Mouse (Mus musculus): ENCODE measurements around the gene Mapk8.
"Not testable (repeated sequence)": the region's sequence is repeated elsewhere in the genome, so short reads cannot be mapped to it uniquely, and the experiment has no call there.

Gene Mapk8

DNA sequence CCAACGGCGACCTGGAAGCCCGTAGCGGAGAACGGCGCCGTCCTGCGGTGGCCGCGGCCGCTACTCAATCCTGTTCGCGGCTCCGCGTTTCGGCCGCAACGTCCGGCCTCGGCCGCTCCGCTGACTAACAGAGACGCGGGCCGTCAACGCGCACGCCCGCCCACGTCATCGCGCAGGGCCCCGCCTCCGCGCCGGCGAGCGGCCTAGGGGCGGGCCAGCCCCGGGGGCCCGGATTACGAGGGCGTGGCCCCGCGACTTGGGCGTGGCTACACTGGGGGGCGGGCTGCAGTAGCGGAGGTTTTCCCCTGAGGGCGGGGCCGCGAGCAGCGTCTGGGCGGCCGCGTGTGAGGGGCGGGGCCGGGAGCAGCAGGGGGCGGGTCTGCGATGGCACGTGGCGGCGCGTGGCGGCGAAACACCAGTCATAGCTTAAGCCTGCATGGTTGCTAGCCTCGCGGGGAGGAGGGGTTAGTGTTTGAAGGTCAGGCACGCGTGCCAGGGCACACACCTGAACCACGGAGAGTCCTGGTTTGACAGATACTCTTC, at the start of gene Mapk8:
TSS of gene Mapk8 (minus strand) at position 132 of the 543 bp plus-strand sequence.
- DNase-seq (ENCODE audit: inconsistent ontology term), result peak; percentile 98

DNA sequence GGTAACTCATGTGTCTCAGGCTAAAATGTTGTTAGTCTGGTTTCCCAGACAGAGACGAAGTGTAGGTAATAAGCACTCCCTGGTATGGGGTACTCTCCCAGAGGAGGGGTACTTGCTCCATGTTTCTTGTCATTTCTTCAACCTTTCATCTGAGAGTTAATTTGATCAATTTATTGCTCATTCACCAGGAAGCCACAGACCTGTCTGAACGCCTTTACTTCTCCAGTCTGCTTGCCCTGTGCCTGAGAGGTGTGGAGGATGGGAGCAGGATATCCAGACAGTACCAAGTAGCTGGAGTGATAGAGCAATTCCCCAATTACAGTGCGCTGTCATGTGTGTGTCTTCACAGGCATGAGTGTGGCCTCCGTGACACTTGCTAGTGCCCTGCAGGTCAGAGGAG, 48.3 kb upstream of the Mapk8 start:
- no peak for DNase-seq (ENCODE audit: inconsistent ontology term)

DNA sequence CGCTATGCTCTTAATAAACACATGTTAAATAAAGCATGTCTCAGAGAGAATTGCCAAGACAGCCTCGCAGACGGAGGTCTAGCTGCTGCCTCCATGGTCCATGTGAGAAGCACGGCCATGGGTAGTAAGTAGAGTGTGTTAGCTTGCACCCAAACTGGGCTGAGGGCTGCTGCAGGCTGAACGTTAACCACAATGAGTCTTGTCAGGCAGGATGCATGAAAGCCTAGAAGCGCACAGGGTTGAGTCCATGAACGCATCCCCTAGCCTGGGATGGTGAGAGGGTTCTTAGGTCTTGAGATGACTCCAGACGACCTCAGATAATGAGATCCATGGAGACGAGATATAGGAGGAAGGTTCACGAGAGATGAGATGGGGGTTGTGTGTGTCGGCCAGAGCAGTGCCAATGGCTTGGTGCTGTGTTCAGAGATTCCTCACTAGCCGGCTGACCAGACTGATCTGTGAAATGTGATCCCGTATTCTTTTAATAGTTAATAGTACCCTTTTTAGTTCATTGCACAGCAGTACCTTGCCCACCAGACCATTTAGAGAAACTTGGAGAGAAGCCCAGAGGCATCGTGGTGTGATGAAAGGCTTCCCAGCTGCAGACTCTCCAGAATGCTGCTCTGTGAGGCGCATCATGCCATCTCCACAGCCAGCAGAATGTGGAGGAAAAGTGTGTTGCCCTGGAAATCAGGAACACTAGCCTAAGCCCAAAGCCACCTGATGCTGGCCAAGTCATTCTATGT, 41.0 kb upstream of the Mapk8 start:
- DNase-seq (ENCODE audit: inconsistent ontology term), result peak; percentile 65

DNA sequence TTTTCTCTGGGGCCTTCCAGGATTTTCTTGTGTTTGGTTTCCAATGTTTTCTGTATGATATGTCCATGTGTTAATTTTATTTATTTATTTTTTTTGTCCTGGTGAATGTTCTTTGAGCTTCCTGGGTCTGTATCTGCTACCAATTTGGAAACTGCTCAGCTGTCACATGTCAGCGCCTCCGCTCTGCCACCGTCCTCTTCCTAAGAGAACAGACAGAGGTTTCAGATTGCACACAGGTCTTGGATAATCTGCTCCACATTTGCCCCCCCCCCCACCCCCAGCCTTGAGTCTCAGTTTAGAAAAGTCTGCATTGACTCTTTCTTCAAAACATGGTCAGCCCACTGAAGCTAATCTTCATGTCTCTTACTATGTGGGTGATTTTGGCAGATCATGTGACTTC, 35.0 kb upstream of the Mapk8 start:
- no peak for DNase-seq (ENCODE audit: inconsistent ontology term)

DNA sequence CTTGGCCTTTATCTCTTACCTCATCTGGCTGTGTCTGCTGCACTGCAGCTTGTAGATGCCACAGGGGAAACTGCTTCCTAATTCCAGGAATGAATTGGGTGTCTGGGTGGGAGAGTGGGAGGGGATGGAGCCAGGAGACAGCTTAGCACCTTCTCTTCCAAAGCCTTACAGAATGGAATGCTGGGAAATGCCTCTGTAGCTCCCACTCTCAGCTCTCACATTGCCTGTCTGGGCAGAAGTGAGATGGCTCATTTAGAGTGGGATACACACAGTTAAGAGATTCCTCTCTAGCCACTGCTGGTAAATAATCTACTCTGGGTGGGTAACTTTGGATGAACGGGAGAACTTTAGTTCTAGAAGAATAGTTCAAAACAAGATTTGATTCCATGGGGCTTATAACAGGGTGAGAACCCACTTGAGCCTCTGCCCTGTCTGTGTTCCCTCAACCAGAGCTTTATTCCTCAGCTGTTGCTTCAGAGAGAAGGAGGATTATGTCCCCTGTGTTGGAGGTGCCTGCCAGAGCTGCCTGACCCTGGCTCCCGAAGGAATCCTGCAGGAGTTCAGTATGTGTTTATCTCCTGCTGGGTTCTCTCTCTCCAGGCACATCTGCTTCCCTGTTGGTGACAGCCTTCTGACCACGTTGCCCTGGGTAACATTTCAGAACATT, 29.3 kb upstream of the Mapk8 start:
- no peak for DNase-seq (ENCODE audit: inconsistent ontology term)

DNA sequence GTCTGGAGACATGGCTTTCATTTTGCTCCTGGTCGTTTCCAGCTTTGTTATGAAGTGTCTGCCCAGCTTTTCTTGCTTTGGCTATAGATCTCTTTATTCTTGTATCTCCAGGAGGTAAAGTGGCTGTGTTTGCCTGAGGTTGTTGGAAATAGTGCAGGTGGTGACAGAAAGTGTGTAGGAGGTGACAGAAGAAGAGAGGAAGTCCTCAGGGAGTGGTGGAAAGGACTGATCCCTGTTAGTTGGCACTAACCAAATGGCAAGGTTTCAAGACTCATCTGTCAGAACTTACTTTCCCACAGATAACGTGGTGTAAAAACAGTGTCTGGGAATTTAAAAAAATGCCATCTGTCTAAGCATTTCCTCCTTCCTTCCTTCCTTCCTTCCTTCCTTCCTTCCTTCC, 27.5 kb upstream of the Mapk8 start:
- no peak for DNase-seq (ENCODE audit: inconsistent ontology term)

DNA sequence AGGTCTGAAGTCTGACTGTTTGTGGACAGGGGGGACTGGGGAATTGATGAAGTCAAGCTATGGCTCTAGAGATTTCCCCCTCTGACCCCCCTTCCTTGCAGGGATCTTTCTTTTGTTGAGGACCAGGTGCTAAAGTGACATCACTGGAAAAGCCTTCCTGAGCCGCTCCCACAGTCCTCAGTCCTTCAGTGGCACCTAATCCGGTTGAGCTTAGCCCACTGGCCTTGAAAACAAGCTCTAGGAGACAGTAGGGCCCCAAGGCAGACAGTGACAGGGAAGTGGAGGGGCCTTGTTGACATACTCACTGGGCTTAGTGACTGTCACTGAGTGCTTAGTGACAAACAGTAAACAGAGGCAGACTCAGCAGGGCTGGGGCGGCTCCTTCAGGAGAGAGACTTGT, 24.4 kb upstream of the Mapk8 start, which contains the start of gene Frmpd2:
TSS of gene Frmpd2 (plus strand) at position 366 of the 400 bp plus-strand sequence.
- DNase-seq (ENCODE audit: inconsistent ontology term), result no peak

DNA sequence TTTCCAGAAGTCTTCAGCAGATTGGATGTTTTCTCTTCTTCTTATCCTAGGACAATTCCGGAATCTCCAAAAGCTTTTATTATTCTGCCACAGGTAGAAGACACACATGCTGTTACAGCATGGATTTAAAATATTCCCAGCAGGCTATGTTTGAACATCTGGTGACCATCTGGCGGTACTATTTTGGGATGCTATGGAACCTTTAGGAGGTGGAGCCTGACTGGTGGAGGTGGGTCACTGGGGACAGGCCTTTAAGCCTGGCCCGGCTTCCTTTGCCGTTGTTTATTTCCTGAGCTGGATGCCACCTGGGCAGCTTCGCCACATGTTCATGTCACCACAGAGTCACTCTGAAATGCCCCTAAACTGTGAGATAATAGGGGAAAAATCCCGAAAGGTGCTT, 20.8 kb upstream of the Mapk8 start:
- DNase-seq (ENCODE audit: inconsistent ontology term), result no peak

DNA sequence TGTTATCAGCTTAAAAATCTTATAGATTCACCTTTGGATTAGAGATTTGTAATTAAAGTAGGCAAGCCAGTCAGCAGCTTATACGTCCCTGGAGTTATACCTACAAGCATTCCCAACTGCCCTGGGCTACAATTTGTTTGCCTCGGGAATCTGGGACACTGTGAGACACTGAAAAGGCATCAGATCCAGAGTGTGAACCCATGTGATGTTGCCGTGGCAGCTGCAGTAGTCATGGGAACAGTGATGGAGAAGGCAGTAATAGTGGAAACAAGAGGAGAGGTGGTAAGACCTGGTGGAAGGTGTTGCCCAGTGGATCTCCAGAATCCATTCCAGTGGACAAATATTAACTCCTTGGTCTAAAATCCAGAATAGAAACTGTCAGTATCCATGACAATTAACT, 16.7 kb upstream of the Mapk8 start:
- no peak for DNase-seq (ENCODE audit: inconsistent ontology term)

DNA sequence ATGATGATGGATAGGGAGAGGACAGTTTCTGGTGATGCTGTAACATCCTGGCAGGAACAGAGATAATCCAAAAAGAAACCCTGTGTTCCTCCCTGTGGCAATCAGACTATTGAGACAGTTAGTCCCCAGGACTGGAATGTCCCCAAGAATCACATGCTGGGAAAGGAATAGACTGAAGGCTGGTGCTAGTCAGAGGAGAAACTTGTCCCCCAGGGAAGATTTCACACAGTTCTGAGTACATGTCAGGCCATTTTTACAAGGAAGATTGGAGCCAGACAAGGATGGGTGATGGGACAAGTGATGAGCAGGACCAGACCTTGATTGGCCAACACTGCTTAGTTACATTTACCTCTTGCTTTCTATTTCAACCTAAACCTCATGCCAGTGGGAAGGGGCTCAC, 3.4 kb upstream of the Mapk8 start:
- no peak for DNase-seq (ENCODE audit: inconsistent ontology term)

DNA sequence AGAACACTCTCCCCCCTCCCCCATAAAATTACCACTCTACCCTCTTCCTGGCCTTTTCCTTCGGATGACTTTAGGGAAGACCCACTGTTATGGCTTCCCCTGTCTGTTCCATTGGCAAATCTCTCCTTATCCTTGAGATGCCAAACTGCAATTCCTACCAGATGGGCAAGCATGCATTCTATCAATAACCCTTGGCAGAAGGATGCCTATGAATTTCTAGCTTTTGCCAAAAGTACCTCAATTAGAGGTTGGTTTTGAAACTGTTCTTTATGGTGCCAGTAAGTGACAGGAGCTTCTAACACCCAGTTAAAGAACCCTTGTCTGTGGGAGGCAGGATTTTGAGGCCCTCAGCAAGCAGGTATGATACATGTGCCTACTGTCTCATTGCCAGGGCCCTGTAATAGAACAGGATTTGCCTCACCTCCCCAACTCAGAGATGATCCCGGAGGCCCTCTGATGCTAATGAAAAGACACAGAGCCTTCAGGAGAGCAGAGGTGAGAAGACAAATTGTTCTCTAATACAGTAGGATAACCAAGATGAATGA, 2.4 kb upstream of the Mapk8 start:
- no peak for DNase-seq (ENCODE audit: inconsistent ontology term)

DNA sequence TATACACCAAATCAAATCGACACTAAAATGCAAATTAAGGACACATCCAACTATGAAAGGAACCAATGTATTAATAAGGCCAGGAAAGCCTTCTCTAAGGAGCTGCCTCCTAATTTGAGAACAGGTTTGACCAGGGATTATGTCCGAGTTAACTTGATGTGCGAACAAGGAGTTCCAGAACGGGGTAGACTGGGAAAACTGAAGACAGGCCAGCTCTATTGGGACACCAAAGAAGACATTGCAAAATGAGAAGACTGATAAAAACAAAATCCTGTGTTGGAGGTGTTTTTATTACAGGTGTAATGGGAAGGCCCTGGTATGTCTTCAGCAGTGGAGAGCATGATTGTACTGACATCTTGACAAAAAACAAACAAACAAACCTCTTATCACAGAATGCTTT, 1.3 kb upstream of the Mapk8 start:
- DNase-seq (ENCODE audit: inconsistent ontology term), result no peak

DNA sequence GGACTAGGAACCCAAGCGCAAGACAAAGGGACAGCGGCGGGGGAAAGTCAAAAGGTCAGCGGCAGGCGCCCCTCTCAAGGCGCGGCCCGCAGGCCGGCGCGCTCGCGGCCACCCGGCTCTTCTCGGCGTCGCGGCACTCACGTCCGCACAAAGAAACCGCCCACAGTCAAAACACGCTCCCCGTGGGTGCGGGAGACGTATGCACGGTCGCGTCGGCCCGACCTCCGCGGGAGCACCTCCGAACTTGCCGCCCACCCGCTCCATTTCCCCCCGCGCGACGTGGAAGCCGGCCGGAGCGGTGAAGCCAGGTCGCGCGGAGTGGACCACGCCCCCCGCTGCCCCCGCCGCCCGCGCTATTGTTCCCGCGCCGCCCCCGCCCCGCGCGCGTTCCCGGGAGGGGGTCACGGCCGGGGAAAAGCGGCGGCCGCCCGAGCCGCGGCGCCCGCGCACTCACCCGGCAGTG, 366 bp downstream of the Mapk8 start:
- no peak for DNase-seq (ENCODE audit: inconsistent ontology term)

DNA sequence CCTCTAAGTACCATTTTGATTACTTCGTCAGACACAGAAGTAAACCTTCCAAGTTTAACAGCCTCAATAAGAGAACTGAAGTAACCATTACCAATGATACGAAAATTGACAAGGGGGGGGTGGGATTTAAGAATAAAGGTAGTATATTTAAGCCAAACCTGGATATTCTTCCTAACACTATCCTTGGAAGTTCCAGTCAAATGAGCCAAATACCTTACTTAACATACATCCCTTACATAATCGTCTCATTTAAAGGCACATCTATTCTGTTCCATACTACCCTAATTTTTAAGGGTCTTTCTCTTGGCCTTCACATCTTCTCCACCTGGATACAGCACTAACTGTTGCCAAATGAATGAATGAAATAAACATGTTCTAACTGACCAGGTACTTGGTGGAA, 996 bp downstream of the Mapk8 start:
- DNase-seq (ENCODE audit: inconsistent ontology term), result no peak

DNA sequence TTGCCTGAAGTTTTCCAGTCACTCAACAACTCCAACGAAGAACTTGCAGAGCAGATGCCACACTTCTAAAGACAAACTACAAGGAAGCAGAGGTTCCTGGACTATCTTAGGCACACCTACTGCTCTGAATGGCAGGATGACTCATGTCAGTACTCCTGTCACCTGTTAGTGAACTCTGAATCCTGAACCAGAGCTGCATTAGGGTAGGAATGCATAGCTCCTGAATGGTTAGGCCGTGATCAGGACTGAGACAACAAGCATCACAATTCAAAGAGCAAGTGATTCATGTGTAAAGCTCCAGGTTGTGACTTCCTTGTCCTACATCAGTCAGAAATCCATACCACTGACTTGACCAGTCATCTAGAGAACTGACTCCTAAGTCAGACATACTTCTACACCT, 3.2 kb downstream of the Mapk8 start:
- no peak for DNase-seq (ENCODE audit: inconsistent ontology term)

DNA sequence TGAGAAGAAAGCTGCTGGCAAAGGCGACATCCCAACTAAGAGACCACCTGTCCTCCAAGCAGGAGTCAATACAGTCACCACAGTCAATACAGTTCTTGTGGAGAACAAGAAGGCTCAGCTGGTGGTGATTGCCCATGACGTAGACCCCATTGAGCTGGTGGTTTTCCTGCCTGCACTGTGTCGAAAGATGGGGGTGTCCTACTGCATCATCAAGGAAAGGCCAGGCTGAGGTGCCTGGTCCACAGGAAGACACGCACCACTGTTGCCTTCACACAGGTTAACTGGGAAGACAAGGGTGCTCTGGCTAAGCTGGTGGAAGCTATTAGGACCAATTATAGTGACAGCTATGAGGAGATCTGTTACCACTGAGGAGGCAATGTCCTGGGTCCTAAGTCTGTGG, 14.5 kb downstream of the Mapk8 start:
- DNase-seq (ENCODE audit: inconsistent ontology term), result not testable (repeated sequence)

DNA sequence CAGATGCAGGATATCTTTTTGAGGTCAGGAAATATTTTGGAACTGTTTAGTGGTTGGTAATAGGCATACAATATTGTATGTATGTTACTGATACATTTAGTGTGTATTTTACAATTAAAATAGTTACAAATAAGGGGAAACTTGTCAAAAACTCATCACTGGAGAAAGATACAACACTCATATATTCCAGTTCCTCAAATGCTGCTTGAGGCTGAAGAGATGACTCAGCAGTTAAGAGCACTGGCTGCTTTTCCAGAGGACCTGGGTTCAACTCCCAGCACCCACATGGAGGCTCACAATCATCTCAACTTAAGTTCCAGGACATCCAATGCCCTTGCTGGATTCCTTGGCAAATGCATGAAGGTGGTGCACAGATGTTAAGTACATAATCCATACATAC, 22.8 kb downstream of the Mapk8 start:
- no peak for DNase-seq (ENCODE audit: inconsistent ontology term)

DNA sequence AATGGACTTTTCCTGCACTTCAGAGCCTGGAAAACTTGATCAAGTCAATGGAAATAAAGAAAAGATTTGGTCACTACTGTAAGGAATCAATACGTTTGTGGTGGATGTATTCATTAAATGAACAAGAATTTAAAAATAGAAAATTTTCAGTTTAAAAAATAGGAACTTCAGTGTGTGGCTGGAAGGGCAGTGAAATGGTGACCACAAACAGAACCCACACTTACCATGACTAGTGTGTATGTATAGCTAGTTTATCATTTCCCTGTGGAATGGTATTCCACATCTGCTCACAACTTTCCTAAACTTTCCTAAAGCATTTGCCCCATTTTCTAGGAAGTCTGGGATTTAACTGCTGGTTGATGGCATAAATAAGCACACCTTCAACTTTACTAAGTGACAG, 24.0 kb downstream of the Mapk8 start:
- no peak for DNase-seq (ENCODE audit: inconsistent ontology term)

DNA sequence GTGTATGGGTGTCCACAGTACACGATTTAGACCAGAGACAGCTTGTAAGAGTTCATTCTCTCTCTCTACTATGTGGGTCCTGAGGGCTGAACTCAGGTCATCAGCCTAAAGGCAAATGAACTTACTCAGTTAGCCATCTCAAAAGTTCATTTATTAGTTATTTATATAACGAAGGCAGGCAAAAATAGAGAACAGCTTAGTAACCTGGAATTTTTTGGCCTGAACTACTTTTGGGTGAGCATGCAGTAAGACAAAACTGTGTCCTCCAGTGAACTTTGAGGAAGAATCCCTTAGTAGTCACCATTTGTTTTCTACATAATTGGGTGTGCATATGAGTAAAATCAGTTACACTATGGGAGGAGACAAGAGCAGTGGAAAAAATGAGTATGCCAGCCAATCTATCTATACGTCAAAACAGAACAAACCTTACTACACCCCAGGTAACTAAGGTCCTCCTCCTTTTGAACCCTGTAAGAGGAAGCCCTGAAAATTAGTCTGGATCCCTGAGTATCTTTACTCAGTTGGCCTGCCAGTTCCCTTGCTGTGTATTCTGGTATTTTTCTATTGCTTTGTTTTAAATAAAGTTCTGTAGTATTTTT, 28.5 kb downstream of the Mapk8 start:
- DNase-seq (ENCODE audit: inconsistent ontology term), result peak; percentile 27

DNA sequence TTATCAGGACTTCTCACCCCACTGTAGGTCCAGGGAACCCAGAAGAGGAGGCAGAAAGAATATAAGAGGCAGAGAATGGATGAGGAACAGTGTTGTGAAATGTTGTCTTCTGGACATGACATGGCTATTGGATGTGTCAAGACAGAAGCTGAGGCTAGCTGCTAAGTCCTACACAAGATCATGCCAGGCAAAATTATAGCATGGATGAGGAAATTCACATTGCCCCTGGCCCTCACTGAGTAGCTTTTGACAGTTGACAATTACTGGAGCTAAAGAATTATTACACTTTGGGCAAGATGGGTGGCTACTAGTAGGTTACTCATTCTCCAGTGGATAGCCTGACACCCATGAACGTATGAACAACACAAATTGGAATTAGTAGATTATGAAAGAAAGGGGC, 31.2 kb downstream of the Mapk8 start:
- DNase-seq (ENCODE audit: inconsistent ontology term), result no peak

DNA sequence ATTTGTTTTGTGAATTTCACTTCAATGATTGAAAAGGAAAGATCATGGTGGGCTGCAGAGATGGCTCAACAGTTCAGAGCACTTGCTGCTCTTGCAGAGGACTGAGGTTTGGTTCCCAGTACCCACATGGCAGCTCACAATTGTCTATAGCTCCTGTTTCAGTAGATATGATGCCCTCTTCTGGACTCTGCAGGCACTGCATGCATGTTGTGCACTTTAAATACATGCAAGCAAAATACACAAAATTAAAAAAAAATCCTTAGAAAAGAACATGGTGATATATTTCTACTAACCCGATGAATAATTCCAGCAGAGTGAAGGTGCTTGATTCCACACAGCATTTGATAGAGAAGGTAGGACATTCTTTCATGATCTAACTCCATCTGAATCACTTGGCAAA, 44.6 kb downstream of the Mapk8 start:
- DNase-seq (ENCODE audit: inconsistent ontology term), result no peak

DNA sequence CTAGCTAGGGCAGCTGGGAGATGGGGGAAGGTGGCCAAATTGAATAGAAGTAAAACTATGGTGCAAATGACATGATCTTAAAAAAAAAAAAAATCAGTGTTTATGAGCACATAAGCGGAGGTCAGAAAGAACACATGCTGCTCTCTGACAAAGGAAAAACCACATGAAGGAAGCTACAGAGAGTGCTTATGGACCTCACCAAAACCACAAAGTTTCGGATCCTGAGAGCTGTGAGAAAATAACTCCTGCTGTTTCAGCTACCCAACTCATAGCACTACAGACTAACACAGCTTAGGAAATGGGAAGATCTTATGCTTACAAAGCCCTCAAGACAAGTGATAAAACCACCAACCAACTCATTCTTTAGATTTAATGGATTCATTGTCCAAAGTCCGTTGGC, 46.9 kb downstream of the Mapk8 start:
- no peak for DNase-seq (ENCODE audit: inconsistent ontology term)

Data from Muller cell, postnatal 12 days (primary cell).